Mouse (Mus musculus) testis, adult 2 months (tissue): ENCODE measurements around the gene Stard9. TPM values are rescaled to one million over a fixed set of nuclear protein-coding genes. Genes with fewer than 3 reads are reported as not detected.

ENCODE experiments used
- H3K27ac ChIP-seq: fragments of 200-500 bp; 2 replicates; pipeline ENCODE4 v1.5.1; 2012; ENCODE audit warnings: low read depth, low read length; ENCODE audit not compliant: control insufficient read depth, insufficient read depth
- H3K27me3 ChIP-seq: fragments of 200-500 bp; 2 replicates; pipeline ENCODE4 v1.6.1; 2012; ENCODE audit warnings: mild to moderate bottlenecking, low read length, moderate library complexity; ENCODE audit not compliant: control insufficient read depth, insufficient read depth
- H3K36me3 ChIP-seq: fragments of 200-500 bp; 2 replicates; pipeline ENCODE4 v1.6.1; 2012; ENCODE audit warnings: mild to moderate bottlenecking, low read length; ENCODE audit not compliant: control insufficient read depth, insufficient read depth
- H3K4me1 ChIP-seq: fragments of 200-500 bp; 2 replicates; pipeline ENCODE4 v1.6.1; 2012; ENCODE audit warnings: low read length; ENCODE audit not compliant: control insufficient read depth, insufficient read depth
- H3K4me3 ChIP-seq: fragments of 200-500 bp; 2 replicates; pipeline ENCODE4 v1.5.1; 2012; ENCODE audit warnings: low read depth, mild to moderate bottlenecking, low read length, moderate library complexity, mixed read lengths; ENCODE audit not compliant: control insufficient read depth
- CTCF ChIP-seq: fragments of 200-500 bp; IDR thresholded peaks from 2 replicates; pipeline ENCODE4 v1.5.1; 2012; ENCODE audit warnings: low read depth, mild to moderate bottlenecking, inconsistent platforms, low read length, moderate library complexity; ENCODE audit not compliant: control insufficient read depth, insufficient read depth, insufficient replicate concordance
- POLR2A ChIP-seq: fragments of 200-500 bp; IDR thresholded peaks from 2 replicates; pipeline ENCODE4 v1.6.1; 2012; ENCODE audit warnings: low read depth, mild to moderate bottlenecking, inconsistent platforms, low read length, moderate library complexity; ENCODE audit not compliant: control insufficient read depth
- polyA plus RNA-seq: library from polyadenylated mRNA; depleted of rRNA; stranded (reverse); fragments of >200 nt; gene quantifications from 2 replicates; pipeline ENCODE4 v1.2.3, GENCODE M21; 2012

The Stard9 gene
- polyA plus RNA-seq, 1 experiment = 26.9 TPM

GRCm38 (mm10) chr2:120710154-120710553 is 81.2 kb downstream of the Stard9 start:
- no peaks in the 10 kb centered on the region; the same call in 1 of the 2 replicates for H3K4me1 ChIP-seq
- no peaks in the 10 kb centered on the region; the same call in 1 of the 2 replicates for H3K36me3 ChIP-seq
- H3K27ac ChIP-seq = no peak overlapping the region
- H3K27me3 ChIP-seq = no peaks in the 10 kb centered on the region
- no peak overlapping the region for H3K4me3 ChIP-seq
- TF ChIP-seq CTCF (no peak), POLR2A (no peak)

GRCm38 (mm10) chr2:120710948-120711347 is 82.0 kb downstream of the Stard9 start:
- no peak overlapping the region for H3K4me3 ChIP-seq
- H3K36me3 ChIP-seq = no peaks in the 10 kb centered on the region; the same call in 1 of the 2 replicates
- no peaks in the 10 kb centered on the region; the same call in 1 of the 2 replicates for H3K4me1 ChIP-seq
- H3K27ac ChIP-seq = no peak overlapping the region
- no peaks in the 10 kb centered on the region for H3K27me3 ChIP-seq
- TF ChIP-seq POLR2A (no peak), CTCF (no peak)

- Histone ChIP-seq H3K27ac (no peak overlapping the region), H3K36me3 (no peaks in the 10 kb centered on the region; the same call in none of the 2 replicates), H3K4me3 (no peak overlapping the region), H3K27me3 (no peaks in the 10 kb centered on the region), H3K4me1 (no peaks in the 10 kb centered on the region; the same call in 1 of the 2 replicates)
- TF ChIP-seq CTCF = no peak
- no peak for TF ChIP-seq POLR2A
These were observed 84.5 kb downstream of the Stard9 start for GRCm38 (mm10) chr2:120713441-120713840.

- Histone ChIP-seq H3K4me1 (no peaks in the 10 kb centered on the region), H3K27me3 (no peaks in the 10 kb centered on the region), H3K36me3 (peaks cover 6% of the 10 kb centered on the region), H3K27ac (peak overlapping the region; percentile 73), H3K4me3 (no peak overlapping the region)
- TF ChIP-seq POLR2A = no peak
- TF ChIP-seq CTCF = no peak
These were observed 89.6 kb downstream of the Stard9 start for GRCm38 (mm10) chr2:120718496-120718895.

- peaks cover 8% of the 10 kb centered on the region for H3K36me3 ChIP-seq
- H3K27ac ChIP-seq = no peak overlapping the region
- TF ChIP-seq POLR2A = no peak
- TF ChIP-seq CTCF = no peak
- H3K4me1 ChIP-seq = no peaks in the 10 kb centered on the region
- H3K4me3 ChIP-seq = no peak overlapping the region
- no peaks in the 10 kb centered on the region for H3K27me3 ChIP-seq
These were observed 91.9 kb downstream of the Stard9 start for GRCm38 (mm10) chr2:120720821-120721220.

- Histone ChIP-seq H3K4me3 (no peak overlapping the region), H3K27me3 (no peaks in the 10 kb centered on the region), H3K4me1 (no peaks in the 10 kb centered on the region), H3K27ac (no peak overlapping the region), H3K36me3 (peaks cover 8% of the 10 kb centered on the region)
- TF ChIP-seq CTCF = no peak
- no peak for TF ChIP-seq POLR2A
These were observed 93.0 kb downstream of the Stard9 start for GRCm38 (mm10) chr2:120721911-120722310.

- no peak for TF ChIP-seq POLR2A
- TF ChIP-seq CTCF = no peak
- peaks cover 8% of the 10 kb centered on the region for H3K36me3 ChIP-seq
- H3K27ac ChIP-seq = no peak overlapping the region
- no peaks in the 10 kb centered on the region for H3K4me1 ChIP-seq
- H3K27me3 ChIP-seq = no peaks in the 10 kb centered on the region
- no peak overlapping the region for H3K4me3 ChIP-seq
These were observed 93.6 kb downstream of the Stard9 start for GRCm38 (mm10) chr2:120722491-120722890.
